Mouse (Mus musculus): ENCODE data around the gene Adgra1.

Gene Adgra1

GRCm38 (mm10) chr7:139850677-139851076 is 16.7 kb downstream of the Adgra1 start:
- no peak for DNase-seq

GRCm38 (mm10) chr7:139851098-139851497 is 17.1 kb downstream of the Adgra1 start:
- no peak for DNase-seq

- DNase-seq: no peak
Measured at GRCm38 (mm10) chr7:139855261-139855660, 21.3 kb downstream of the Adgra1 start.

GRCm38 (mm10) chr7:139861411-139861810 is 27.4 kb downstream of the Adgra1 start:
- DNase-seq: peak; percentile 53 to 83

- DNase-seq: no peak
Measured at GRCm38 (mm10) chr7:139863076-139863475, 29.1 kb downstream of the Adgra1 start.

GRCm38 (mm10) chr7:139864253-139864652 is 30.3 kb downstream of the Adgra1 start:
- peak in 1 of 2 experiments; percentile 14 for DNase-seq

- no peak for DNase-seq
Measured at GRCm38 (mm10) chr7:139864871-139865270, 30.9 kb downstream of the Adgra1 start.

- DNase-seq: no peak
Measured at GRCm38 (mm10) chr7:139871014-139871413, 37.0 kb downstream of the Adgra1 start.

- peak in 1 of 2 experiments; percentile 55 for DNase-seq
Measured at GRCm38 (mm10) chr7:139877167-139877792, 43.3 kb downstream of the Adgra1 start.

- DNase-seq: no peak
Measured at GRCm38 (mm10) chr7:139878122-139878521, 44.1 kb downstream of the Adgra1 start.

- DNase-seq: no peak
Measured at GRCm38 (mm10) chr7:139878621-139879020, 44.6 kb downstream of the Adgra1 start.

- DNase-seq: no peak
Measured at GRCm38 (mm10) chr7:139883545-139883944, 49.6 kb downstream of the Adgra1 start.

GRCm38 (mm10) chr7:139891779-139892178 is 57.8 kb downstream of the Adgra1 start:
- DNase-seq: no peak

- peak in 1 of 2 experiments; percentile 31 for DNase-seq
Measured at GRCm38 (mm10) chr7:139894655-139895557, 60.9 kb downstream of the Adgra1 start, which contains the start of gene Kndc1. Kndc1 (plus strand) TSS chr7:139894696.

- DNase-seq: no peak
Measured at GRCm38 (mm10) chr7:139896271-139896670, 62.3 kb downstream of the Adgra1 start.

GRCm38 (mm10) chr7:139896796-139897195 is 62.8 kb downstream of the Adgra1 start:
- DNase-seq: no peak

GRCm38 (mm10) chr7:139898606-139899005 is 64.6 kb downstream of the Adgra1 start:
- DNase-seq: no peak

GRCm38 (mm10) chr7:139899505-139899904 is 65.5 kb downstream of the Adgra1 start:
- DNase-seq: no peak

- no peak for DNase-seq
Measured at GRCm38 (mm10) chr7:139900456-139900855, 66.5 kb downstream of the Adgra1 start.

GRCm38 (mm10) chr7:139900896-139901295 is 66.9 kb downstream of the Adgra1 start:
- DNase-seq: no peak

GRCm38 (mm10) chr7:139901981-139902380 is 68.0 kb downstream of the Adgra1 start:
- no peak for DNase-seq

GRCm38 (mm10) chr7:139905261-139905660 is 71.3 kb downstream of the Adgra1 start:
- DNase-seq: no peak

GRCm38 (mm10) chr7:139905661-139906060 is 71.7 kb downstream of the Adgra1 start:
- DNase-seq: peak; percentile 11 to 58

GRCm38 (mm10) chr7:139908176-139908575 is 74.2 kb downstream of the Adgra1 start:
- no peak for DNase-seq
